Mouse (Mus musculus): ENCODE measurements around the gene Podxl. TPM values are rescaled to one million over a fixed set of nuclear protein-coding genes. Genes with fewer than 3 reads are reported as not detected.
A peak's percentile ranks its signal among the peaks of the same experiment; 100 is the strongest.

Podxl gene
- total RNA-seq, 2 experiments from 2014 or later, result 13.1 to 28.0 TPM

DNA sequence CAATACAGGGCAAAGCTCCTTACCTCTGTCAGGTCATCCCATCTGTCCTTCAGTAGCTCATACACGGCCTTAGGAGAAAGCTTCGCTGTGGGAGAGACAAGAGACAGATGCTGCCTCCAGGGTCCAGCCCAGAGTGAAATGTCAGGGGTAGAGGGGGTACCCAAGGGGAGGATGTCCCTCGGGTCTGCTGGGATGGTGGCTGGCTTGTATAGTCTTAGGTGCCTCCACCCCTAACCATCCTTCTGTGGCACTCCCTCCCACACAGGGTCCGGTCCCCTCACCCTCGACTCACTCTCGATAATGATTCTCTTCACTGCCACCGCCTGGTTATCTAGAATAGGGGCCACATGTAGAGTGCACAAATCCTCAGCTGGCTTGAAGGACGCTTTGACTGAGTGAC, 39.1 kb downstream of the Podxl start:
- no peak for DNase-seq (ENCODE audit: low spot score)

DNA sequence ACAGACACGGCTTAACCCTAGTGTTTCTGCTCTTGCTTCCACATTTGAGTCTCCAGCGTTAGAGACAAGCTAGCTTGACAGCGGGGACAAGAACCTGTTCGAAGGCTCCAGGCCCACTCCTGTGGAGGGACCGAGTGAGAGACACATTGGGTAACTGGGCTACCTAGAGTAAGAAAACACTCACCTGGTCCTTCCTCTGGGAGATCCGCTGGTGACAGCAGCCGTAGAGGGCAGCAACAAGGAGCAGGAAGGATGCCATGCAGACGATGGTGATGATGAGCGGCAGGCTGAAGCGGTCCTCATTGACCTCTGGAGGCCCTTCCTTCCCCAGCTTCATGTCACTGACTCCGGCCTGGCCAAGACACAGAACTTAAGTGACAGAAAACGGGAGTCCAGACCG, 39.7 kb downstream of the Podxl start:
- DNase-seq (ENCODE audit: low spot score), result no peak

DNA sequence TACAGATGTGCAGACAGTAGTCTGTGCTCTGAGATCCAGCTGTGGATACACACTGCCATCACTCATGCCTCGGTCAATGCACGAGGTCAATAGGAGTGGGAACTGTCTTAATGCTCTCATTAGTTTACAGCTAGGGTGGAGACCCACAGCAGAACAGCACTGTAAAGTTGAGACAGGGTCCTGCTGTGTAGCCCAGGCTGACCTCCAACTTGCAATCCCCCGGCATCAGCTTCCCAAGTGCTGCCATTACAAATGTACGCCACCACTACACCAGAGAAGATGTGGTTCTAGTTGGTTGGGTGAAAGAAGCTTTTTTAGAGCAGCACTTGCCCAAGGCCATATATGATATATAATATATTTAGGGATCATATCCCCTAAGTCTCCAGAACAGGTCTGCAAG, 40.1 kb downstream of the Podxl start:
- DNase-seq (ENCODE audit: low spot score), result no peak

DNA sequence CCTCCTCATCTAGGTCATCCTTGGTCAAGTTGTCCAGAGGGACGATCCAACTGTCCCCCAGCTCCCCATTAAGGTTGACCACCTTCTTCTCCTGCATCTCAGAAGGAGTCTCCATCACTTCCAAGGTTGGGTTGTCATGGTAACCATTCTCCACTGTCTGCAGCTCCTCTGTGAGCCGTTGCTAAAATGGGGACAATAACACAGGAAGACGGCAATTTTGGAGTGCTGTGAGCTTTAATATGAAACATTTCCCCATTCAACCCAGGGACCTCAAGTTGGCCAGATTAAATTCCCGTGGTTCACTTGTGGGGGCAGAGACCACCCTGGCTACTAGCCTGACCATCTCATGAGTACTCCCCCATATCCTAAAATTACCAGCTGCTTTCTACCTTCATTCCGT, 40.7 kb downstream of the Podxl start:
- no peak for DNase-seq (ENCODE audit: low spot score)

DNA sequence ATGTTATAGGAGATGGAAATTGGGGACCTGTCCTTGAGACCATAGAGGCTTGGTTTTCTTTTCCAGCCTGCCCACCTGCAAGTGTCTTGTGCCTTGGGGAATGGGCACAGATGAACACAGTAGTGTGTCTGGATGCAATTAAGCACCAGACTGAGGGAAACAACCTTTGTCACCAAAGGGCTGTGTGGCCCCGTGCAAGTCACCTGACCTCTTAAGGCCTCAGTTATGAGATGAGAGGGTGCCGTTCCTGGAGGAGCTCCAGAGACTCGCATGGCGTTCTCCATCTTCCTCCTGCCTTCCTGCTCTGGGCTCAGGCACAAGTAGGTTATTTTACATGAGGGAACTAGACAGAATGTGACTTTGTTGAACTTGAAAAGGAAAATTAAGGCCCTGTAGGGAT, 41.3 kb downstream of the Podxl start:
- DNase-seq (ENCODE audit: low spot score), result no peak

DNA sequence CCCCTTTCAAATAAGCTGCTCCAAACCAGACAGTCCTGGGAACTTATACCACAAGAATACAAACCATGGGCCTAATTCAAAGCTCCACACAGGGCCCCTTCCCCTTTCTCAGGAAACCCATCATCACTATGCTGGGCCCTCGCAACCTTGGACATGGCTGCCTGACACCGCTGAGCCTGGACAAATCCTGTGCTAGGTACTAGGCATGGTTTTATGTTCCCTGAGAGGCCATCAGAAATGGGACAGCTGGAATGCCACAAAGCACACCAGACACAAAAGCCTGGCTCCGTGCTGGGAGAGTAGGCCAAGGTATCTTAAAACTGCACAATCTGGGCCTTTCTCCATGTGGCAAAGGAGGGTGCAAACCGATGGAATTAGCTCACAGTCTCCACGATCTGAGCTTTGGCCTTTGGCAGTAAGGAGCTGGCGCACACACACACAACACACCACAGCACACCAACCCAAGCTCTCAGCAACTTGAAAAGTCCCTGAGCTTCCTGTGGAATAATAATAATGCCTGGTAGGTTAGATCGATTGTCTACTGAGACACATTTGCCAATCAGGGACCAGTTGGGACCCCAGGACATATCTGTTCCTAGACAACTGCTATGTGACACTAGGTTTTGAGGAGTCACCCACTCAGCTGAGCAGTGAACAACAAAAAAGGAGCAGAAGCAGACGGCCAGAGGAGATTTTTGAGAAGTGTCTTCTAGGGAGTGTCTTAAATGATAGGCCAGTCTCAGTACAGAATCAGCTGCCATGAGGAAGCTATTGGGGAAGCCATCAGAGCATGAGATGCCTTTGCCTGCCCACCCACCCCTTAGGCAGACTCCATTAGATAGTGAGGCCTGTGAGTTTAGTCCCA, 42.1 kb downstream of the Podxl start:
- no peak for DNase-seq (ENCODE audit: low spot score)

DNA sequence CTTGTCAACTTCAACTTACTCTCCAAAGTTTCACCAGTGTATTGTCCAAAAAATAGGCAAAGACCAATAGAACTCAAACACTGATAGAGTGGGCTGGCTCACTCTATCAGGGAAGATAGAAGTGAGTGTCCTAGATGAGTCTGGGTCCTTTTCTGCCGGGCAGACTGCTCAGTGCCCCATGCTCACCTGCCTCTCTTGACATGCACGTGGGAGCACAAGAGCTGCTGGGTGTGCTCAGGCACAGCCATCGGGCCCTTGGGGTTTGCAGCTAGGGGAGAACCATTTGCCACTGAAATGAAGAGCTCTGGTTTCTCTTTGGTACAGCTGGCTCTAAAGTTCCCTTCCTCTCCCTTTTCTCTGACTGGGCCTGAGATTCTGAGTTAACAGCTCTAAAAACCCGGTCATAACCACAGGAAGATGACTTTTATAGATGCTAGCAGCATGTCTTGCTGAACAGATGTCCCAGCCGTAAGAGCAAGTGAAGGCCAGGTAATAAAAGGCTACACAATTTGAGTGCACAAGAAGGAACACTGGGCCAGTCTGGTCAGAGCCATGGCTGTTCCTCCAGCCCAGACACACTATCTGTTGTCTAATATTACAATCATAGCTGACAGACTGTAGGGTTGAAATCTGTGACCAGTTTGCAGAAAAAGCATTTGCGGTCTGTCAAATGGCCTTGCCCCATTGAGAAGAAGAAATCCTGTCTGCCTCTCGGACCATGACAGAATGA, 43.1 kb downstream of the Podxl start:
- DNase-seq (ENCODE audit: low spot score), result no peak

DNA sequence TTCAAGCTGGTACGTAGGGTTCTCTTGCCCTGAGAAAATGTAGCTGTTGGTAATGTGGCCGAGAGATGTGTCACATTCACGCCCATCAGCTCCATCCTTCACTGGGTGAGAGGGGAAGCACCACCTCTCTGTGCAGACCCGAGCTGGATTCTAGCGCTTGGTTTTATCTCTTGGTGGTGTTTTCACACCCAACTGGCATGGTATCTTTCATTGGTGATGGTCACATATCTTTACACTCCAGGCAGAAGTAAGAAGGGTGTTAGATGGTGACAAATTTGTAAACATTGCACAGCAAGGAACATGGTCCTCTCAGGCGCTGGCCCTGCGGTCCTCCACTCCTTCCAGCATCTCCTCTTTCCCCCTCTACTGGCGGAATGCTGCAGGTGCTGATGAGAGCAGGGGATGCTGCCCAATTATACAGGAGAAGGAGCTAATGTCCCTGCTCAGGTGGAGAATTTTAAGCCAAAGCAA, 44.7 kb downstream of the Podxl start:
- no peak for DNase-seq (ENCODE audit: low spot score)

DNA sequence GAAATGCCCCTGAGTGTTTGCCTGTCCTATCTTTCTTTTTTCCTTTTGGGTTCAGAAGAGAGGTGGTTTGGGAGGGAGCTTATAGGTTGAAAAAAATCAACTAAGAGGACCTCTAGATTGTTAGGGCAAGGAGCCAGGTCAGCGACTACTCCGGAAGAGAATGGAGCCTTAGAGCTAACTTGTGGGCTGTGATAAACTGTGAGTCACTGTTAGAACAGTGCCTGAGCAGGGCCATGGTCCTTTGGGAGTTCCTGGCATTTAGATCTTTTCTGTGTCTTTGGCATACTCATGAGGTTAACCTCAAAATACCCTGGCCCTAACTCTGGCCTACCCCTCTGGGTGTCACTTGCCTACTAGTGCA, 45.5 kb downstream of the Podxl start:
- DNase-seq (ENCODE audit: low spot score), result peak; percentile 26

DNA sequence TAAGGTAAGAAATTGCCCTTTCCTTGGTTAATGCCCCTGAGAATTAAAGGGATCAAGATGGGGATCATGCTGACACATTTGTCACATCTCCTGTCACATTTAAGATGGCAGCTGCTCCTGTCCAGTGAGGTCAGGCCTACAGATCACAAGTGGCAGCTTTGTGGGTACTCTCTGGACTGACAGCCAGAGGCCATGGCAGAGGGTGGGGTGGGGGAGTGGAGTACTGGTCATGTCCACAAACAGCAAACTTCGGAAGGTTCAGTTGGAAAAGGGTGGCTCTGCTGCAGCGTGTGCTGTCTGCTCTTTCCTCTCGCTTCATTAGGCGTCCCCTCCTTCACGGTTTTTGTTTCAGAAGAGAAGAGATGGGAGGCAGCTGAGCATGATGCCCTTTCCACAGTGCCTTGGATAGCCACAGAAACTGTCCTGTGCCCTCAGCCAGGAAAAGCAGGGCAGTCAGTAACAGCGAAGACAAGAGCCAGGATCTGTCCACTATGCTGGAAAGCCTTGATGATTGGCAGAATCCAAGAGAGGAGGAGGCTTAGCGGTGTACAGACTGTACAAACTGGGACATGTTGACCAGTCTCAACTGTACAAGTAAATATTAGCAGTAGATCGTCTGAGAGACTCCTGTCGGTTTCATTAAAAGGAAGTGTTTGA, 46.0 kb downstream of the Podxl start:
- peak; percentile 25 for DNase-seq (ENCODE audit: low spot score)

DNA sequence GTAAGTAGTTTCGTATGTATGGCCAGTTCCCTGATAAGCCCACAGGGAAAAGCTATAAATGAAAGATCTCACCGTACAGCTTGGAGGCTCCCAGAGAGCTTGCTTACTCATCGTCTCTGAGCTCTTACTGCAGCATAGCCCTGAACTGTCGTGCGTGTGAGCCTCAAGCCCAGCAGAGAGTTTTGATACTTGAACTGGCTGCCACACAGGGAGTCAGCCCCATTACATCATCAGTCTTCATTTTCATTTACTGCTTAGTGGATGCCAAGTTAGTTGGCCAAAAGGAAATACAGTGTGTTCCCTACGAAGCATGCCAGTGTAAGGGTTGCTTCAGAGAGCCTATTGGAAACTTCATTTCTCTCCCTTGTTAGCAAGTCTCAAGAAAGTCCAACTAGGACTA, 50.1 kb downstream of the Podxl start:
- DNase-seq (ENCODE audit: low spot score), result peak; percentile 60

DNA sequence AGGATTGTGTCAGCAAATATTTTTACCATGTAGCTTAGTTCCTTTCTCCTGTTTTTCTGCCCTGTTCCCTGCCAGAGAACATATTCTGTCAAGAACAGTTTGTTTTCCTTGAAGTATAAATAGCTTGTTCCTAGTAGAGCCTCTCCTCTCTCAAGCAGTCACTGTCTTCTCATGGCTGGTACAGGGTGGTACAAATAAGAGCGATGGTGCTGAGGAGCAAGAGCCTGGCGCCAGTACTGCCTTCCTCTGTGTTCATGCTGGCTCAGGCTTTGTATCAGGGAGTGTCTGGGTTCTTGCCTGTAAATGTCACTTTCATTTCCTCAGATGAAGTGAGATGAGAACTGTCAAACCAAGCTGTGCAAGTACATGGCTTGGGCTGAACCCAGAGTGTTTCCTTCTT, 61.2 kb downstream of the Podxl start:
- DNase-seq (ENCODE audit: low spot score), result peak; percentile 36

DNA sequence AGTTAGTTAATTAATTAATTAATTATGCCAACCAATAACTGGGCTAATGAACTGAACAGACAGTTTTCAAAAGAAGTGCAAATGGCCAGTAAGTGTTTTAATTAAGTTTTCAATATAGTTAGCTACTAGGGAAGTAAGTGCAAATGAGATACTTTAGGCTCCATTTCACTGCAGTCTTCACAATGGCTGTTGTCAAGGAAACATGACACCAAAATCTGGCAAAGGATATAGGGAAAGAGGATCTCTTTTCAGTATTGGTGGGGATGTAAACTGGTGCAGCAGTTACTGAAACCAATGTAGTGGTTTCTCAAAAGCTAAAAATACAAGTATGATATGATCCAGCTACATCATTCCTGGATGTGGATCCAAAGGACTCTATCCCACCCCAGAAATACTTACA, 63.1 kb downstream of the Podxl start:
- no peak for DNase-seq (ENCODE audit: low spot score)

DNA sequence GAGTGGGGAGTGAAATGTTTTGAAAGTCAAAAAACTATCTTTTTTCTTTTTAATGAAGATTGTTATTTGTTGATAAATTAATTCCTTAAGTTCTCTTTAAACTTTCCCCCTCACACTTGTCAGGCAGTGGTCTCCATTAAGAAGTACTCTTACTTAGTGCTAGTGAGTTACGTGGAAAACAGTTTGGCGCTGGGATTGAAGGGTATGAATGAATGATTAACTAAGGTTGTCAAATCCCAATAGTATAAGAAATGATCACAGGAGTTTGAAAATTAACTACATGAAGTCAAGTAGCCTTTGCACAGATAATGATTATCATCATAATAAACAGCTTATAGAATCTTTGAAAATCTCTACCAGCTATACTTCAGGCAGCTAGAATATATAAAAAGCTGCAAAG, 63.5 kb downstream of the Podxl start:
- DNase-seq (ENCODE audit: low spot score), result no peak

DNA sequence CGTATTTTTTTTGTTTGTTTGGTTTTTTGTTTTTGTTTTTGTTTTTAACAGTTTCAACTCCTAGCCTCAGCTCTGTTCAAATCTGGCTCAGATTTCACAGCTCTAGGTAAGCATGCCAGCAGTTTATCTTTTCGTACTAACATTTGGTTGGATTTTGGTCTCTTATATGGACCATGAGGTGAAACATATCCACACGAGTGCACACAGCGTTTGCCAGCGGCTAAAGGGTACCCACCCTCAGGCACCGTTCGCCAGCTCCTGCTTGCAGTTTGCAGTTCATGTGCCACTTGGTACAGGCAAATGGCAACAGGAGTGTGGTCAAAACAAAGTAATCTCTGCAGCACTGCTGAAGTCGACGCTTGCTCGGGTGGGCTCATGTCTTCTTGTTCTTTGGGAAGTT, 63.9 kb downstream of the Podxl start:
- no peak for DNase-seq (ENCODE audit: low spot score)

DNA sequence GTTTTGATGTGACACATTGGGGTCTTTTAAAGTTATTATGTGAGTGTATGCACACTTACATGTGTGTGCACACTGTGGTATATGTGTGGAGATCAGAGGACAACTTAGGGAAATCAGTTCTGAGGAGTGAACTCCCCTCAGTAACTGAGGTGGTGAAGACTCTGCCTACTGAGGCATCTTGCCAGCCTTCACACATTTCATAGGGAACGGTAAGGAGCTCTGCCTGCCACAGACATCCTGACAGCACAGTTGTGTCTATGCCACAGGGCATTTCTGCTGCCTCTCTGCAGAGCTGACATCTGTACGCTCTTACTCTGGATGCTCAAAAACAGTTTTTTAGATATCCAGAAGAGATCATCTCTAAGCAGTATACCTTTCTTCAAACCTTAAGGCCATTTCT, 67.6 kb downstream of the Podxl start:
- DNase-seq (ENCODE audit: low spot score), result no peak

DNA sequence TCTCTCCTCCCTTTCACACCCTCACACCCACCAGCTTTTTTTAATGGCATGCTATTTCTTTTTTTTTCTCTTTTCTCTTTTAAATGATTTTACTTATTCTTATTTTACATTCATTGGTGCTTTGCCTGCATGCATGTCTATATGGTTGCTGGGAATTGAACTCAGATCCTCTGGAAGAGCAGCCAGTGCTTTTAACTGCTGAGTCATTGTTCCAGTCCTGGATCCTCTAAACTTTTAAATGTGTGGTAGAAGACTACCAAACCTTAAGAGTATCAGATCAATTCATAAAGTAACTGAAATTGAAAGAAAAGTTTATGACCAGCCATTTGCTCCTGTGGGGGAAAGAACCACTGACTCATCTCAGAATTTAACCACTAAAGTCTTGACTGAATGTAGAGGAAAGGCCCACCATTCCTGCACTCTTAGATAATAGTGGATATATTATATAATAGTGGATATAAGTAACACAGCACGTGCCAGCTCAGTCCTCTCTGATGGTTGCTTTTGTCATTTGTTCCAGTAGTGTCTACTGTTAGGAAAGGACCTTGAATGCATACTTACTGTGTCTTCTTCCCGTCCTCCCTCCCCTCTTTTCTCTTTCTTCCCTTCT, 68.6 kb downstream of the Podxl start:
- DNase-seq (ENCODE audit: low spot score), result no peak

DNA sequence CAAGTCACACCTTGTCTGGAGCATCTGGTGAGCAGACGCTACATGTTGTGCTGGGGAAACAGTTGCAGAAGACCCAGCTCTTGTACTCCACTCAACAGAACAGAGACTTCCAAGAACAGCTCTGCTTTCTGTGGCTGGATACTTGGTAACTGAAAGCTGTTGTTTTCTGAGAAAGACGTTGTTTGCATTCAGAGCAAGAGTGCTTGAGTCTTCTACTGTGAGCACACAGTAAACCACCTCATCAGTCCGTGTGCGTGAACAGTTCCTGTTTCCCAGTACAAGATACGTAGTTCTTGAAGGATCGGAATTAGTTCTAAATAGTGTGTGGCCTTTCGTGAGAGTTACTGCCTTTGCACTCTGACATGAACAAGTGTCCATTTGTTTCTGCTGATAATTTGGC, 73.8 kb downstream of the Podxl start:
- DNase-seq (ENCODE audit: low spot score), result no peak

DNA sequence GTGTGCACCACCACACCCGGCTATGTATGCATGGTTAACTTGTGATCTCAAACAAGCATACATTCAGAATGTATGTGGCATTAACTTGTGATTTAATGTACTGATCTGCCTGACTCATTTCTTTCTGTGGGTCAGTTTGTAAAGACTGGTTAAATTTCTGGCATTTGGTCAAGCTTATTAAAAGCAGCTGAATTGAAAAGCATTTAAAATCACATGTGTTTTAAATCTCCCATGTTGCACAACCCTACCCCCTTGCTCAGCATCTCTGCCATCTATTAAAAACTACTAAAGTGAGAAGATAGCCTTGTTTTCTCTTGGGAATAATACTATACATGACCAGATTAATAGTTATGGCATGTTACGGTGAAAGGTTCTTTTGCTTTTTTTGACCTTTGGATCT, 77.2 kb downstream of the Podxl start:
- no peak for DNase-seq (ENCODE audit: low spot score)

DNA sequence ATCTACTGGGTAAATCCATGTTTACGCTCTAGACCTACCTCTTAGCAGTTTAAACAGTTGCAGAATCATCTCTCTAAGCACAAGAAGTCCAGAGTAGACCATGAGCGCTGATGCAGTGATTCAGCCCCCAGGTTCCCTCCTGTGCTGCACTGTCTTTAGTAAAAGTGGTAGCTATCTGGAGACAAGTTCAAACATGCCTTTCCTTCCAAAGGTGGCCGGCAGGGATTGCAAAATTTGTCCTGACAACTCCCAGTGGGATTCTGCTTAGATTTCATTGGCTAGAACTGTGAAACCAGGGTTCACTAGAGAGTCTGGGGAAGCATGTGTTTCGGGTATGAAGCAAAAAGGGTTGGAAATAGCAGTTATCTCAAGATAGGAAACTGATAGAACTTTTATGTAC, 83.8 kb downstream of the Podxl start:
- no peak for DNase-seq (ENCODE audit: low spot score)

DNA sequence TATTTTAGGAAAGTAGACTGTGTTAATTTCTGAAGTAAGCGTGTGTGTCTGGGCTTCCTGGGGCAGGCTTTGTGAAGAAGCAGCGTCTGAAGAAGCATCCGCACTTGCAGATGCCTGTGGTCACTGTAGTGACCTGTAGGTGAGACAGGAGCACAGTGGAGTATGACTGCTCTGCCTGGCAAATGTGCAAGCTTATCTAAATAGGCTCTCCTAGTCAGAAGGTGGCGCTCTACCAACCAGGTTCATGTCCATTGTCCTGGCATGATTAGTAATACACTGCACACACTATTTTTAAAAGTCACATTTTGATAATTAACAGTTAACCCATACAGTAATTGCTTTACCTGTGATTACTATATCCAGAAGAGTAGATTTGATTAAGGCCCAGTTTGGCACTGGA, 85.6 kb downstream of the Podxl start:
- no peak for DNase-seq (ENCODE audit: low spot score)
